Mouse (Mus musculus): ENCODE results near the gene Sema4a. TPM values are rescaled to one million over a fixed set of nuclear protein-coding genes. Genes with fewer than 3 reads are reported as not detected.
A peak's percentile ranks its signal among the peaks of the same experiment; 100 is the strongest.

Sema4a gene
- polyA plus RNA-seq, 1 experiment from 2014 or later = 10.0 TPM

- 0 out of 2 replicates have a peak, but pooled peaks have one; percentile 13 for ATAC-seq (ENCODE audit: low FRiP score, low TSS enrichment)
- no peak overlapping the region for H3K4me3 ChIP-seq (ENCODE audit: low read length)
- 74% methylated on average over 18 of the region's 18 CpGs for WGBS
Measured at GRCm38 (mm10) chr3:88455588-88456264, 5.3 kb downstream of the Sema4a start.

GRCm38 (mm10) chr3:88454762-88455587 is 6.0 kb downstream of the Sema4a start:
- Histone ChIP-seq H3K9me3 (ENCODE audit: control insufficient read depth, low read length) (no peaks in the 10 kb centered on the region), H3K36me3 (ENCODE audit: control insufficient read depth, insufficient read depth, low read length) (no peaks in the 10 kb centered on the region), H3K27ac (ENCODE audit: low read depth, low read length) (no peak overlapping the region), H3K4me1 (ENCODE audit: control insufficient read depth, insufficient read depth, low read length) (peaks cover 8% of the 10 kb centered on the region), H3K4me2 (replicated peaks; ENCODE audit: low read depth, low read length) (no peak overlapping the region), H3K9ac (ENCODE audit: low read depth, low read length) (no peak overlapping the region), H3K27me3 (ENCODE audit: control insufficient read depth, insufficient read depth, low read length) (no peaks in the 10 kb centered on the region), H3K4me3 (ENCODE audit: low read length) (no peak overlapping the region)
- ATAC-seq (ENCODE audit: low FRiP score, low TSS enrichment) = no peak
- WGBS = 50% methylated on average over 9 of the region's 9 CpGs

More at GRCm38 (mm10) chr3:88455588-88456264, 5.3 kb downstream of the Sema4a start:
- H3K9me3 ChIP-seq (ENCODE audit: control insufficient read depth, low read length) = no peaks in the 10 kb centered on the region
- no peaks in the 10 kb centered on the region for H3K27me3 ChIP-seq (ENCODE audit: control insufficient read depth, insufficient read depth, low read length)
- H3K27ac ChIP-seq (ENCODE audit: low read depth, low read length) = no peak overlapping the region
- peaks cover 7% of the 10 kb centered on the region for H3K4me1 ChIP-seq (ENCODE audit: control insufficient read depth, insufficient read depth, low read length)
- no peaks in the 10 kb centered on the region for H3K36me3 ChIP-seq (ENCODE audit: control insufficient read depth, insufficient read depth, low read length)
- no peak overlapping the region for H3K9ac ChIP-seq (ENCODE audit: low read depth, low read length)
- H3K4me2 ChIP-seq (replicated peaks; ENCODE audit: low read depth, low read length) = no peak overlapping the region

GRCm38 (mm10) chr3:88453986-88454385 is 7.0 kb downstream of the Sema4a start:
- no peak overlapping the region for H3K4me3 ChIP-seq (ENCODE audit: low read length)
- H3K9ac ChIP-seq (ENCODE audit: low read depth, low read length) = no peak overlapping the region
- H3K4me2 ChIP-seq (replicated peaks; ENCODE audit: low read depth, low read length) = no peak overlapping the region
- H3K36me3 ChIP-seq (ENCODE audit: control insufficient read depth, insufficient read depth, low read length) = no peaks in the 10 kb centered on the region
- WGBS = 78% methylated on average over 8 of the region's 8 CpGs
- no peak for ATAC-seq (ENCODE audit: low FRiP score, low TSS enrichment)
- H3K4me1 ChIP-seq (ENCODE audit: control insufficient read depth, insufficient read depth, low read length) = peaks cover 17% of the 10 kb centered on the region
- H3K27ac ChIP-seq (ENCODE audit: low read depth, low read length) = no peak overlapping the region
- H3K9me3 ChIP-seq (ENCODE audit: control insufficient read depth, low read length) = no peaks in the 10 kb centered on the region
- H3K27me3 ChIP-seq (ENCODE audit: control insufficient read depth, insufficient read depth, low read length) = no peaks in the 10 kb centered on the region

GRCm38 (mm10) chr3:88453369-88453768 is 7.6 kb downstream of the Sema4a start:
- WGBS = 51% methylated on average over 8 of the region's 8 CpGs
- Histone ChIP-seq H3K9me3 (ENCODE audit: control insufficient read depth, low read length) (no peaks in the 10 kb centered on the region), H3K4me1 (ENCODE audit: control insufficient read depth, insufficient read depth, low read length) (peaks cover 20% of the 10 kb centered on the region), H3K27ac (ENCODE audit: low read depth, low read length) (no peak overlapping the region), H3K9ac (ENCODE audit: low read depth, low read length) (no peak overlapping the region), H3K36me3 (ENCODE audit: control insufficient read depth, insufficient read depth, low read length) (no peaks in the 10 kb centered on the region), H3K27me3 (ENCODE audit: control insufficient read depth, insufficient read depth, low read length) (no peaks in the 10 kb centered on the region), H3K4me3 (ENCODE audit: low read length) (no peak overlapping the region), H3K4me2 (replicated peaks; ENCODE audit: low read depth, low read length) (no peak overlapping the region)
- no peak for ATAC-seq (ENCODE audit: low FRiP score, low TSS enrichment)

GRCm38 (mm10) chr3:88452716-88453115 is 8.3 kb downstream of the Sema4a start:
- Histone ChIP-seq H3K4me3 (ENCODE audit: low read length) (no peak overlapping the region), H3K9ac (ENCODE audit: low read depth, low read length) (no peak overlapping the region), H3K27me3 (ENCODE audit: control insufficient read depth, insufficient read depth, low read length) (no peaks in the 10 kb centered on the region), H3K36me3 (ENCODE audit: control insufficient read depth, insufficient read depth, low read length) (no peaks in the 10 kb centered on the region), H3K27ac (ENCODE audit: low read depth, low read length) (no peak overlapping the region), H3K4me1 (ENCODE audit: control insufficient read depth, insufficient read depth, low read length) (peaks cover 20% of the 10 kb centered on the region), H3K4me2 (replicated peaks; ENCODE audit: low read depth, low read length) (no peak overlapping the region), H3K9me3 (ENCODE audit: control insufficient read depth, low read length) (no peaks in the 10 kb centered on the region)
- 79% methylated on average over 6 of the region's 6 CpGs for WGBS
- no peak for ATAC-seq (ENCODE audit: low FRiP score, low TSS enrichment)

- H3K36me3 ChIP-seq (ENCODE audit: control insufficient read depth, insufficient read depth, low read length) = no peaks in the 10 kb centered on the region
- H3K4me3 ChIP-seq (ENCODE audit: low read length) = no peak overlapping the region
- no peak for ATAC-seq (ENCODE audit: low FRiP score, low TSS enrichment)
- WGBS = 69% methylated on average over 5 of the region's 5 CpGs
- H3K4me2 ChIP-seq (replicated peaks; ENCODE audit: low read depth, low read length) = no peak overlapping the region
- peaks cover 20% of the 10 kb centered on the region for H3K4me1 ChIP-seq (ENCODE audit: control insufficient read depth, insufficient read depth, low read length)
- no peak overlapping the region for H3K27ac ChIP-seq (ENCODE audit: low read depth, low read length)
- no peaks in the 10 kb centered on the region for H3K27me3 ChIP-seq (ENCODE audit: control insufficient read depth, insufficient read depth, low read length)
- H3K9me3 ChIP-seq (ENCODE audit: control insufficient read depth, low read length) = no peaks in the 10 kb centered on the region
- no peak overlapping the region for H3K9ac ChIP-seq (ENCODE audit: low read depth, low read length)
Measured at GRCm38 (mm10) chr3:88452246-88452645, 8.7 kb downstream of the Sema4a start.

- H3K36me3 ChIP-seq (ENCODE audit: control insufficient read depth, insufficient read depth, low read length) = no peaks in the 10 kb centered on the region
- H3K27ac ChIP-seq (ENCODE audit: low read depth, low read length) = no peak overlapping the region
- 83% methylated on average over 12 of the region's 12 CpGs for WGBS
- no peak overlapping the region for H3K9ac ChIP-seq (ENCODE audit: low read depth, low read length)
- no peak overlapping the region for H3K4me3 ChIP-seq (ENCODE audit: low read length)
- peaks cover 12% of the 10 kb centered on the region; the same call in 1 of the 2 replicates for H3K4me1 ChIP-seq (ENCODE audit: control insufficient read depth, insufficient read depth, low read length)
- no peak for ATAC-seq (ENCODE audit: low FRiP score, low TSS enrichment)
- no peaks in the 10 kb centered on the region for H3K27me3 ChIP-seq (ENCODE audit: control insufficient read depth, insufficient read depth, low read length)
- no peak overlapping the region for H3K4me2 ChIP-seq (replicated peaks; ENCODE audit: low read depth, low read length)
- H3K9me3 ChIP-seq (ENCODE audit: control insufficient read depth, low read length) = no peaks in the 10 kb centered on the region
Measured at GRCm38 (mm10) chr3:88450379-88451131, 10.4 kb downstream of the Sema4a start.

GRCm38 (mm10) chr3:88449395-88450023 is 11.5 kb downstream of the Sema4a start:
- WGBS = 7% methylated on average over 21 of the region's 21 CpGs
- Histone ChIP-seq H3K27me3 (ENCODE audit: control insufficient read depth, insufficient read depth, low read length) (no peaks in the 10 kb centered on the region), H3K36me3 (ENCODE audit: control insufficient read depth, insufficient read depth, low read length) (no peaks in the 10 kb centered on the region), H3K4me3 (ENCODE audit: low read length) (peak overlapping the region; percentile 33), H3K9ac (ENCODE audit: low read depth, low read length) (peak overlapping the region; percentile 55), H3K4me2 (replicated peaks; ENCODE audit: low read depth, low read length) (peak overlapping the region; percentile 45), H3K4me1 (ENCODE audit: control insufficient read depth, insufficient read depth, low read length) (peaks cover 12% of the 10 kb centered on the region; the same call in 1 of the 2 replicates), H3K9me3 (ENCODE audit: control insufficient read depth, low read length) (no peaks in the 10 kb centered on the region), H3K27ac (ENCODE audit: low read depth, low read length) (no peak overlapping the region)
- peak; percentile 77 for ATAC-seq (ENCODE audit: low FRiP score, low TSS enrichment)
